Mouse (Mus musculus): Measurements from ENCODE around the gene Gys1. TPM values are rescaled to one million over a fixed set of nuclear protein-coding genes. Genes with fewer than 3 reads are reported as not detected.
"Not testable (repeated sequence)": the region's sequence is repeated elsewhere in the genome, so short reads cannot be mapped to it uniquely, and the experiment has no call there.

Gene Gys1
- polyA plus RNA-seq (2016; fragmentation: Nextera tagmentation; extraction: Ambion mirVana): 8.6 and 10.2 TPM in 2 replicates

GRCm38 (mm10) chr7:45434203-45435015 is at the start of gene Gys1:
Gene Gys1 (plus strand): TSS chr7:45434844.
- H3K4me2 ChIP-seq: peak within 1 kb of the TSS; percentile 91
- H3K4me1 ChIP-seq: peaks cover 50% of the 10 kb centered on the region
- H3K4me3 ChIP-seq: peak within 1 kb of the TSS; percentile 72
- H3K36me3 ChIP-seq: peaks cover 31% of the 10 kb centered on the region
- ATAC-seq: peak; percentile 94
- H3K27me3 ChIP-seq (replicated peaks): no peaks in the 10 kb centered on the region
- no peaks in the 10 kb centered on the region for H3K9me3 ChIP-seq (replicated peaks)
- peak within 1 kb of the TSS; percentile 88 for H3K27ac ChIP-seq
- H3K9ac ChIP-seq: peak within 1 kb of the TSS; percentile 87
- WGBS (ENCODE audit: insufficient replicate concordance): under 1% methylated on average over 45 of the region's 45 CpGs

DNA sequence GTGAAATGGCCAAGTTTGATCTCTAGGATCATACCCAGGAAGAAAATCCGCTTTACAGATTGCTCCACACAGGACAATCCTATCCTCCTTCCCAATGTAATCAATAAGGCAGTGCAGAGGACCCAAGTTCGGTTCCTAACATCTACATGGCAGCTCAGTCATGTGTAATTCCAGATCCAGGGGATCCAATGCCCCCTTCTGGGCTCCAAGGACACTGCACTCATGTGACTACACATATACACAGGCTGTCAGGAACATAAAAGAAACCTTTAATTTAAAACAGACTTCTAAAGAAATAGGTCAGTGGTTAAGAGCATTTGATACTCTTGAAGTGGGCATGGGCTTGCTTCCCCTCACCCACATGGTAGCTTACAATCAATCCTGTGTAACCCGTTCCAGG is 48.6 kb upstream of the Gys1 start:
- H3K27ac ChIP-seq: no peak overlapping the region
- no peak for ATAC-seq
- no peaks in the 10 kb centered on the region for H3K9me3 ChIP-seq (replicated peaks)
- peaks cover 99% of the 10 kb centered on the region for H3K36me3 ChIP-seq
- H3K4me1 ChIP-seq: no peaks in the 10 kb centered on the region
- no peak overlapping the region for H3K4me2 ChIP-seq
- no peak overlapping the region for H3K9ac ChIP-seq
- no peak overlapping the region for H3K4me3 ChIP-seq
- no peaks in the 10 kb centered on the region for H3K27me3 ChIP-seq (replicated peaks)
- 87% methylated on average over 3 of the region's 3 CpGs for WGBS (ENCODE audit: insufficient replicate concordance)

GRCm38 (mm10) chr7:45395129-45395541 is 39.5 kb upstream of the Gys1 start:
- H3K27ac ChIP-seq: peak overlapping the region; percentile 98
- peaks cover 43% of the 10 kb centered on the region for H3K36me3 ChIP-seq
- WGBS (ENCODE audit: insufficient replicate concordance): under 1% methylated on average over 19 of the region's 20 CpGs
- peak overlapping the region; percentile 93 for H3K9ac ChIP-seq
- peak overlapping the region; percentile 90 for H3K4me3 ChIP-seq
- no peaks in the 10 kb centered on the region for H3K9me3 ChIP-seq (replicated peaks)
- H3K4me1 ChIP-seq: peaks cover 37% of the 10 kb centered on the region
- H3K4me2 ChIP-seq: peak overlapping the region; percentile 78
- no peaks in the 10 kb centered on the region for H3K27me3 ChIP-seq (replicated peaks)
- peak; percentile 76 for ATAC-seq

DNA sequence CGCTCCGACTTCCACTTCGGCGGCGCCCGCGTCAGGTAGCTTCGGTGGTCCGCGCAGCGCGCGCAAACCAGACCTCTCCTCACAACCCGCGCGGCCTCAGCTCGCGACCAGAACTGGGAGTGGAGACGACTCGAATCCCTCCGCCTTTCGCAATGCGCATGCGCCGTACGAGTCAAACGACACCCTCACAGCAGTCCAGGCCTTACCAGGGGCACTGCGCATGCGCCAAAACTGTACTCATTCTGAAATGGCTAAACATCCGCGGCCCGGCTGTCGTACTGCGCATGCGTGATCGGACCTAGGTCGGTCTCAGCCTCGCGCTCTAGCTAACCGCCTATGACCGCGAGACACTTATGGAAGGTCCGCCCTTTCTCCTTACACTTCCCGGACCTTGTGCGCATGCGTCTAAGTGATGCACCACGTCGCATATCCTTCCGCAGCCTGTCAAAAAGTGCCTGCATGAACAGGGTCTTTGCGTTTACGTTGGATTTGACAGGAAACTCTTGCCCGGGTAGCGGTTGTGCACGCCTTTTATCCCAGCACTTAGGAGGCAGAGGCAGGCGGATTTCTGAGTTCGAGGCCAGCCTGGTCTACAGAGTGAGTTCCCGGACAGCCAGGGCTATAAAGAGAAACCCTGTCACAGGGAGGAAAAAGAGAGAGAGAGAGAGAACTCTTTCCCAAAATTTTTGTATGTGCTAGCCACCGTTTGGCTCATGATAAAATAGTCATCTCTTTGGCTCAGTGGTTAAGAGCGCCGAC is 38.9 kb upstream of the Gys1 start, which contains the start of gene Snrnp70:
Gene Snrnp70, minus strand, starts transcription at position 165 of the 759 bp plus-strand sequence.
- WGBS (ENCODE audit: insufficient replicate concordance): under 1% methylated on average over 60 of the region's 60 CpGs
- ATAC-seq: peak; percentile 94
- Histone ChIP-seq H3K4me1 (peaks cover 37% of the 10 kb centered on the region), H3K9me3 (replicated peaks) (no peaks in the 10 kb centered on the region), H3K27ac (peak within 1 kb of the TSS; percentile 98), H3K36me3 (peaks cover 37% of the 10 kb centered on the region), H3K27me3 (replicated peaks) (no peaks in the 10 kb centered on the region), H3K4me2 (peak within 1 kb of the TSS; percentile 78), H3K4me3 (peak within 1 kb of the TSS; percentile 90), H3K9ac (peak within 1 kb of the TSS; percentile 93)

DNA sequence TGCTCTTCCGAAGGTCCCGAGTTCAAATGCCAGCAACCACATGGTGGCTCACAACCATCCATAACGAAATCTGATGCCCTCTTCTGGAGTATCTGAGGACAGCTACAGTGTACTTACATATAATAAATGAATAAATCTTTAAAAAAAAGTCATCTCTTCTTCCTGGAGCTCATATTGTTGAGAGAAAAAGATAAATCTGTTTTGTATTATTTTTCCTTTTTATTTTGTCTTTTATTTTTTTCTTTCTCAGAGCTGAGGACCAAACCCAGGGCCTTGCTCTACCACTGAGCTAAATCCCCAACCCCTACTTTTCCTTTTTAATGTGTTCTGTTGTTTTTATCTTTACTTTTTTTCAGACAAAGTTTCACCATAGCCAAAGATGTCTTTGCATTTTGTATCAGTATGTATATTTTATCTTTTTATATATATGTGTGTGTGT is 38.3 kb upstream of the Gys1 start:
- WGBS (ENCODE audit: insufficient replicate concordance): 2% methylated on average over 3 of the region's 3 CpGs
- ATAC-seq: peak; percentile 30
- Histone ChIP-seq H3K27ac (peak overlapping the region; percentile 98), H3K4me1 (peaks cover 37% of the 10 kb centered on the region), H3K36me3 (peaks cover 31% of the 10 kb centered on the region), H3K4me2 (peak overlapping the region; percentile 78), H3K4me3 (peak overlapping the region; percentile 90), H3K9ac (peak overlapping the region; percentile 70)
- H3K9me3 ChIP-seq (replicated peaks); H3K27me3 ChIP-seq (replicated peaks): not testable (repeated sequence)

GRCm38 (mm10) chr7:45396787-45397186 is 37.9 kb upstream of the Gys1 start:
- Histone ChIP-seq H3K4me2 (peak overlapping the region; percentile 78), H3K27ac (no peak overlapping the region)
- WGBS (ENCODE audit: insufficient replicate concordance): 59% methylated on average over 2 of the region's 2 CpGs

GRCm38 (mm10) chr7:45401521-45402085 is 33.0 kb upstream of the Gys1 start:
- Histone ChIP-seq H3K27ac (no peak overlapping the region), H3K36me3 (no peaks in the 10 kb centered on the region), H3K9me3 (replicated peaks) (no peaks in the 10 kb centered on the region), H3K27me3 (replicated peaks) (peaks cover 35% of the 10 kb centered on the region), H3K4me2 (no peak overlapping the region), H3K4me1 (peaks cover 15% of the 10 kb centered on the region), H3K9ac (no peak overlapping the region), H3K4me3 (no peak overlapping the region)
- ATAC-seq: no peak
- 68% methylated on average over 10 of the region's 10 CpGs for WGBS (ENCODE audit: insufficient replicate concordance)

More at GRCm38 (mm10) chr7:45396787-45397186, 37.9 kb upstream of the Gys1 start:
- ATAC-seq: no peak
- H3K27me3 ChIP-seq (replicated peaks): peaks cover 2% of the 10 kb centered on the region; the same call in 1 of the 2 replicates
- H3K4me1 ChIP-seq: peaks cover 37% of the 10 kb centered on the region
- H3K36me3 ChIP-seq: peaks cover 27% of the 10 kb centered on the region
- no peak overlapping the region for H3K9ac ChIP-seq
- no peaks in the 10 kb centered on the region for H3K9me3 ChIP-seq (replicated peaks)
- H3K4me3 ChIP-seq: no peak overlapping the region

GRCm38 (mm10) chr7:45403532-45404261 is 30.9 kb upstream of the Gys1 start:
- Histone ChIP-seq H3K4me1 (peaks cover 8% of the 10 kb centered on the region; the same call in 1 of the 2 replicates), H3K9me3 (replicated peaks) (no peaks in the 10 kb centered on the region), H3K27ac (no peak overlapping the region), H3K4me2 (no peak overlapping the region), H3K9ac (no peak overlapping the region), H3K27me3 (replicated peaks) (peaks cover 56% of the 10 kb centered on the region), H3K4me3 (no peak overlapping the region), H3K36me3 (no peaks in the 10 kb centered on the region)
- WGBS (ENCODE audit: insufficient replicate concordance): 40% methylated on average over 6 of the region's 6 CpGs
- ATAC-seq: no peak

GRCm38 (mm10) chr7:45405091-45406075 is 29.3 kb upstream of the Gys1 start, which contains the start of gene Kcna7:
Gene Kcna7 (plus strand): TSS chr7:45405653.
- 10% methylated on average over 28 of the region's 28 CpGs for WGBS (ENCODE audit: insufficient replicate concordance)
- Histone ChIP-seq H3K9ac (no peak within 1 kb of the TSS), H3K36me3 (no peaks in the 10 kb centered on the region), H3K27ac (no peak within 1 kb of the TSS), H3K27me3 (replicated peaks) (peaks cover 73% of the 10 kb centered on the region), H3K4me3 (peak within 1 kb of the TSS; percentile 41), H3K4me2 (peak within 1 kb of the TSS; percentile 63), H3K4me1 (peaks cover 8% of the 10 kb centered on the region; the same call in 1 of the 2 replicates), H3K9me3 (replicated peaks) (no peaks in the 10 kb centered on the region)
- peak; percentile 53 for ATAC-seq
